Mouse (Mus musculus): ENCODE data around the gene Mill2. TPM values are rescaled to one million over a fixed set of nuclear protein-coding genes. Genes with fewer than 3 reads are reported as not detected.

Gene Mill2
- total and polyA plus RNA-seq, 2 experiments from 2014 or later = 0.79 to 1.5 TPM

DNA sequence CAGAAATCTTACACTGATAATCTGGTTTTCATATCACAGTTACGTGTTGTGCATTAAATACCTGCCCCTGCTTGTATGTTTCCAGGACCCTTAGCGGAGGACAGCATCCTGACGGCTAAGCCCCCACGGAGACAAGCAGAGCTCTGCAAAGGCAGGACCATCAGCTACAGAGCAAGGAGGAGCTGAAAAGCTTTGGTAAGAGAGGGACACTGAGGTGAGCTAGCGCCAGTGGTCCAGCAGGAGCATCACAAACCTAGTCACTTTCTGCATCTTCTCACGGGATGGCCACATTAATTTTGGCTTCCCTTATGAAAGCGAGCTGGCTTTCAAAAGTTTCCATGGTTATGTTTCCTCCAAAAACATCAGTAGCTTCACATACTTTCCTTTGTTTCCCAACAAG lies 33.0 kb downstream of the Mill2 start:
- H3K27me3 ChIP-seq (ENCODE audit: insufficient read depth, low read length) = no peaks in the 10 kb centered on the region
- peak overlapping the region; percentile 31; the same call in 1 of the 2 replicates for H3K9ac ChIP-seq (replicated peaks; ENCODE audit: low read length)
- 2% methylated on average over 7 of the region's 7 CpGs for WGBS
- DNase-seq (ENCODE audit: low spot score) (peak; percentile 33), ATAC-seq (peak; percentile 48)
- TF ChIP-seq CTCF (IDR thresholded peaks at IDR 0.05; ENCODE audit: low read depth) = no peak
- H3K4me2 ChIP-seq (ENCODE audit: low read depth, low read length) = peak overlapping the region; percentile 89
- no peaks in the 10 kb centered on the region for H3K4me1 ChIP-seq (ENCODE audit: insufficient read depth, low read length)
- no peaks in the 10 kb centered on the region for H3K9me3 ChIP-seq (ENCODE audit: low read length)
- no peak overlapping the region for H3K27ac ChIP-seq
- H3K4me3 ChIP-seq (ENCODE audit: low read length) = peak overlapping the region; percentile 45
- H3K36me3 ChIP-seq (ENCODE audit: insufficient read depth, low read length) = no peaks in the 10 kb centered on the region

DNA sequence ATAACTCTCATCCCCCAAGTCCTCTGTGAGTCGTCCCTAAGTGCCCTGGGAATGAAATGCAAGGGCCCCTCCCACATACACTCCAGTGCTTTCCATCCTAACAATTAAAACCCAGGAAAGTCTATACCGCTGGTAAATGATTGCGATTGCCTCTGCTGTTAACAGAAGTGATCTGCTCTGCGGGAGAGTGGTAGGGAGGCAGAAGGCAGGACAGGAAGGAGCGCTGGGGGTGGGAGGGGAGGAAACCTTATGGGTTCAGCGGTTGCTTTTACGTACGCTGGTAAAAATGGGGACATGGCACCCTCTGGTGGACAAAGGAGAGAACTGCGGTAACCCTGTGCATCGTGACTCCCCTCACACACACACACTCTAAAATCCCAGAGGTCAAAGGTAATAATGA lies 33.5 kb downstream of the Mill2 start:
- peak; percentile 96 for TF ChIP-seq CTCF (IDR thresholded peaks at IDR 0.05; ENCODE audit: low read depth)
- Histone ChIP-seq H3K27ac (no peak overlapping the region), H3K27me3 (ENCODE audit: insufficient read depth, low read length) (no peaks in the 10 kb centered on the region), H3K36me3 (ENCODE audit: insufficient read depth, low read length) (no peaks in the 10 kb centered on the region), H3K4me1 (ENCODE audit: insufficient read depth, low read length) (no peaks in the 10 kb centered on the region), H3K9ac (replicated peaks; ENCODE audit: low read length) (peak overlapping the region; percentile 31; the same call in 1 of the 2 replicates), H3K4me2 (ENCODE audit: low read depth, low read length) (peak overlapping the region; percentile 89), H3K9me3 (ENCODE audit: low read length) (no peaks in the 10 kb centered on the region), H3K4me3 (ENCODE audit: low read length) (peak overlapping the region; percentile 45)
- DNase-seq (ENCODE audit: low spot score) (peak; percentile 90), ATAC-seq (peak; percentile 83)
- WGBS = 1% methylated on average over 10 of the region's 10 CpGs

DNA sequence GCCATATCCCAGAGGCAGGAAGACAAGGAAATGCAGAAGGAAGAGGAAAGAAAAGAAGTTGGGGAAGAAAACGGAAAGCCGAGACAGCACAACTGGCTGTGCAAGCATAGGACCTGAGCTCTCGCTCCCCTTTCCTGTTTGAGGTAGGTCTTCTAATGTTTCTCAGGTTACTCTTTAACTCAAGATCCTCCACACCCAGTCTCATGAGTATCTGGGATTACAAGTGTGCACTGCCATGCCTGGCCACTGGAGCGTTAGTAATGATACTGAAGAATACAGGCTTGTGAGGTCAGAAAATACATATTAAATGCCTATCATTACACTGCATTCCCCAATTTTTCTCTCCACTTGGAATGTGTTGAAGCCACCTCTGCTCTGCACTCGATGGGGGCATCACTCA lies 35.6 kb downstream of the Mill2 start:
- no peak for DNase-seq (ENCODE audit: low spot score)
- Histone ChIP-seq H3K9me3 (ENCODE audit: low read length) (no peaks in the 10 kb centered on the region), H3K4me2 (ENCODE audit: low read depth, low read length) (no peak overlapping the region), H3K9ac (replicated peaks; ENCODE audit: low read length) (no peak overlapping the region), H3K36me3 (ENCODE audit: insufficient read depth, low read length) (no peaks in the 10 kb centered on the region), H3K27me3 (ENCODE audit: insufficient read depth, low read length) (no peaks in the 10 kb centered on the region), H3K27ac (no peak overlapping the region), H3K4me3 (ENCODE audit: low read length) (no peak overlapping the region), H3K4me1 (ENCODE audit: insufficient read depth, low read length) (no peaks in the 10 kb centered on the region)
- no peak for TF ChIP-seq CTCF (IDR thresholded peaks at IDR 0.05; ENCODE audit: low read depth)
- ATAC-seq = no peak
- 86% methylated on average over 5 of the region's 5 CpGs for WGBS

DNA sequence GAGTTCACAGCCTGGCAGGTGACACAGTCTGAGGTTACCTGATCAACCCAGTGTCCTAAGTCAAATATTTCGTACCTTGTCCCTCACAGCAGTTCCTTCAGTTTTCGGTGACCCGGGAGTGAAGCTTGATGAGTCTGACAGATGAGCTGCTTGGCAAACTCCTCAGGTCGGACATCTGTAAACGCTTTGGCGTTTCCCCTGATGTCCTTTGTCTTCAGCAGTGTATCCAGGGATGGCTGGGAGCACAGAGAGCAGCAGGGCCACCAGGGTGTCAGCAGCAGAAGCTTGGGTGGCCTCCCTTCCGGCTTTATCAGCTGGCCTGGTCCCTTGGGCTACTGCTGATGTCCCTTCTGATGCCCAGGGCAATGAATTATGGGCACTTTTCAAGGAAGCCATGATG lies 38.9 kb downstream of the Mill2 start:
- no peak overlapping the region for H3K27ac ChIP-seq
- no peak overlapping the region for H3K9ac ChIP-seq (replicated peaks; ENCODE audit: low read length)
- no peak for TF ChIP-seq CTCF (IDR thresholded peaks at IDR 0.05; ENCODE audit: low read depth)
- H3K4me3 ChIP-seq (ENCODE audit: low read length) = no peak overlapping the region
- DNase-seq (ENCODE audit: low spot score) = no peak
- no peaks in the 10 kb centered on the region for H3K36me3 ChIP-seq (ENCODE audit: insufficient read depth, low read length)
- no peaks in the 10 kb centered on the region for H3K4me1 ChIP-seq (ENCODE audit: insufficient read depth, low read length)
- no peak overlapping the region for H3K4me2 ChIP-seq (ENCODE audit: low read depth, low read length)
- 66% methylated on average over 7 of the region's 7 CpGs for WGBS
- H3K27me3 ChIP-seq (ENCODE audit: insufficient read depth, low read length) = no peaks in the 10 kb centered on the region
- ATAC-seq = no peak
- H3K9me3 ChIP-seq (ENCODE audit: low read length) = no peaks in the 10 kb centered on the region

DNA sequence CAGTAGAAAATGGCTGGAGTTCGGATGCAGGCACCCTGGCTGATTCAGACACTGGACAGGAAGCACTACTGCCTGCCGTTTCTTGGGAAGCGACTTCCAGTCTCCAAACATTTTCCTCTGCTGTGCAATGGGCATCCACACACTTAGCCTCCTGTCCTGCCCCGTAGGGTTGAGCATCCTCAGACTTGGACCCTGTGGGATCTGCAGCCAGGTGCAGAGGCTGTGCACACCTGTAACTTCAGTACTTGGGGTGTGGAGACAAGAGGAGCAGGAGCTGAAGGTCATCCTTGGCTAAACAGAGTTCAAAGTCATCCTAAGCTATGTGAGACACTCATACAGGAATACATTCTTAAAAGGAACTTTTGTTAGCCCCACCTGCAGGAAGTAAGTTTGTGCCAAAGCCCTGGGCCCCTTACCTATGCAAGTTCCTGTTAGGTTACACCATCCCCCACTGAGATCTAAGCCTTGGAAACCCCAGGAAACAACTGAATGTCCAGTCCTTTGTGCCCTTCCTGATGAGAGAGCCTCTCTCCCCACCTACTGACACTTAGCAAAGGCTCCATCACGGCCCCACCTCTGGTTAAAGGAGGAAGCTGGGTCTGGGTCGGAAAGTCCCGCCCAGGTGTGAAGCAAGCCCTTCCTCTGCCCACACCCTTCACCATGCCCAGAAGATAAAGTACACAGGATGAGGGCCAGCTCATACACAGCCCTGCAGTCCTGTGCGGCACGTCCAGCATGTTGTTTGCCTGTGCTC lies 44.4 kb downstream of the Mill2 start:
- 57% methylated on average over 9 of the region's 9 CpGs for WGBS
- Histone ChIP-seq H3K27me3 (ENCODE audit: insufficient read depth, low read length) (no peaks in the 10 kb centered on the region), H3K9me3 (ENCODE audit: low read length) (no peaks in the 10 kb centered on the region), H3K9ac (replicated peaks; ENCODE audit: low read length) (no peak overlapping the region), H3K27ac (no peak overlapping the region), H3K4me1 (ENCODE audit: insufficient read depth, low read length) (no peaks in the 10 kb centered on the region), H3K36me3 (ENCODE audit: insufficient read depth, low read length) (no peaks in the 10 kb centered on the region), H3K4me2 (ENCODE audit: low read depth, low read length) (no peak overlapping the region), H3K4me3 (ENCODE audit: low read length) (no peak overlapping the region)
- DNase-seq (ENCODE audit: low spot score) (no peak), ATAC-seq (no peak)
- no peak for TF ChIP-seq CTCF (IDR thresholded peaks at IDR 0.05; ENCODE audit: low read depth)

DNA sequence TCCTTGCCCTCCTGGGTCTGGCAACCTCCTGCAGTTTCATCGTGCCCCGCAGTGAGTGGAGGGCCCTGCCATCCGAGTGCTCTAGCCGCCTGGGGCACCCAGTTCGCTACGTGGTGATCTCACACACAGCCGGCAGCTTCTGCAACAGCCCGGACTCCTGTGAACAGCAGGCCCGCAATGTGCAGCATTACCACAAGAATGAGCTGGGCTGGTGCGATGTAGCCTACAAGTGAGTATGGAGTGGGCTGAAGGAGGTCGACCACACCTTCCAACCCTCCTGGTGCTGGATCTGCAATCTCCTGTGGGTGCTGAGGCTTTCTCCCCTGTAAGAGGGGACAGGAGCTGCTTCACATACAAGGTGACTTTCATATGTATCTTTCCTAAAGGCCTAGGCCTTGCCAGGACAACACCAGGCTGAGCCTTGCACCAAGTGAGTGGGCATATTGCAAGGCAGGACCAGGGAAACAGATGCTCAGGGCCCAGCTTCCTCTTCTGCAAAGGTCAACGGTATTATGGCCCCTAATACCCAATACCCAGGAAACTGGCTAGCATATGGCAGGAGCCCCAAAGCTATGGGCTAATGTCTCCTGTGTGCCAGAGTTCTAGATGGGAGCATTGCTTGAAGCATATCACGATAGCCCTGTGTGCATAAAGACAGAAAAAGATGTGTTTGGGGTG lies 45.1 kb downstream of the Mill2 start:
- no peak overlapping the region for H3K27ac ChIP-seq
- no peak overlapping the region for H3K4me3 ChIP-seq (ENCODE audit: low read length)
- no peaks in the 10 kb centered on the region for H3K9me3 ChIP-seq (ENCODE audit: low read length)
- H3K9ac ChIP-seq (replicated peaks; ENCODE audit: low read length) = no peak overlapping the region
- H3K4me2 ChIP-seq (ENCODE audit: low read depth, low read length) = 0 out of 2 replicates have a peak overlapping the region, but pooled peaks have one; percentile 14
- no peaks in the 10 kb centered on the region for H3K27me3 ChIP-seq (ENCODE audit: insufficient read depth, low read length)
- TF ChIP-seq CTCF (IDR thresholded peaks at IDR 0.05; ENCODE audit: low read depth) = no peak
- H3K36me3 ChIP-seq (ENCODE audit: insufficient read depth, low read length) = no peaks in the 10 kb centered on the region
- ATAC-seq (peak; percentile 35; the same call in 1 of the 2 replicates), DNase-seq (ENCODE audit: low spot score) (no peak)
- H3K4me1 ChIP-seq (ENCODE audit: insufficient read depth, low read length) = no peaks in the 10 kb centered on the region
- 56% methylated on average over 13 of the region's 13 CpGs for WGBS

DNA sequence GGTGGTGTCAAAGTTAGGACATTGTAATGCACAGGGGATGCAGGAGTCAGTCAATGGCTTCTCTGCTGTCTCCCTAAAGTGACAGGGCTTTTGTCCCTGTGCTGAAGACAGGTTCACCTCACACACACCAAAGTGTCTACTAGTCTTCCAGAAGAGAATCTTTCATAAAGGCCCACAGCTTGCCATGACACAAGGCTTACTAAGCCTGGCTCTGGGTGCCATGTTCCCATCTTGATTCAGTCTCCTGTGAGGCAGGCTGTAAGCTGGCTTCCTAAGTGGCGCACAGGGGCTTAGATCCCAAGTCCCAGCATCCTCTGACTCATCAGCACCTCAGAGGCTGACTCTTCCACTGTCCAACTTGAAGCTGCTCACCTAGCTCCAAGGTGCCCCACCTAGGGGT lies 47.2 kb downstream of the Mill2 start:
- Histone ChIP-seq H3K36me3 (ENCODE audit: insufficient read depth, low read length) (no peaks in the 10 kb centered on the region), H3K4me2 (ENCODE audit: low read depth, low read length) (no peak overlapping the region), H3K9me3 (ENCODE audit: low read length) (no peaks in the 10 kb centered on the region), H3K4me3 (ENCODE audit: low read length) (no peak overlapping the region), H3K27me3 (ENCODE audit: insufficient read depth, low read length) (no peaks in the 10 kb centered on the region), H3K27ac (no peak overlapping the region), H3K9ac (replicated peaks; ENCODE audit: low read length) (no peak overlapping the region), H3K4me1 (ENCODE audit: insufficient read depth, low read length) (no peaks in the 10 kb centered on the region)
- no peak for TF ChIP-seq CTCF (IDR thresholded peaks at IDR 0.05; ENCODE audit: low read depth)
- ATAC-seq (no peak), DNase-seq (ENCODE audit: low spot score) (no peak)
- 92% methylated on average over 1 of the region's 1 CpGs for WGBS
